Mouse (Mus musculus): ENCODE data around the gene Gjb3. TPM values are rescaled to one million over a fixed set of nuclear protein-coding genes. Genes with fewer than 3 reads are reported as not detected.
A peak's percentile ranks its signal among the peaks of the same experiment; 100 is the strongest.

The Gjb3 gene
- total RNA-seq, 4 experiments from 2014 or later: not detected

- DNase-seq: no peak
Measured at GRCm38 (mm10) chr4:127334870-127335504, 4.3 kb upstream of the Gjb3 start.

- no peak for DNase-seq
Measured at GRCm38 (mm10) chr4:127331171-127331570, 527 bp upstream of the Gjb3 start.

DNA sequence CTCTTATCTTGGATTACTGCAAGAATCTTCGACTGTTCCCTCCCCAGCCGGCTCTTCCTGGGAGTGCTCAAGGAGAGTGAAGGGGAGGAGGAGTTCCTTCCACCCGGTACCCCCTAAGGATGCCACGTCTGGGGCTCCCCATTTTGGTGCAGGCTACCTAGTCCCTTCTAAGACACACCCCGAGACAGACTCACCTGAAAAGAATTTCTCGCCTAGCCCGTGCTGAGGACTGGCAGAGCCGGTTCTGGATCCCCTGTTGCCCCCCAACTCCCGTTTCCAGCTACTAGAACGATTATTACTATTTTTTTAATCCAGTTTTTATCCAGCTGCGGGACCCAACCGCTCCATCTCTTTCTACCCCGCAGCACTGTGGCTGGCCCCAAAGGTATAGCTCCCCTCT is 893 bp downstream of the Gjb3 start:
- no peak for DNase-seq

DNA sequence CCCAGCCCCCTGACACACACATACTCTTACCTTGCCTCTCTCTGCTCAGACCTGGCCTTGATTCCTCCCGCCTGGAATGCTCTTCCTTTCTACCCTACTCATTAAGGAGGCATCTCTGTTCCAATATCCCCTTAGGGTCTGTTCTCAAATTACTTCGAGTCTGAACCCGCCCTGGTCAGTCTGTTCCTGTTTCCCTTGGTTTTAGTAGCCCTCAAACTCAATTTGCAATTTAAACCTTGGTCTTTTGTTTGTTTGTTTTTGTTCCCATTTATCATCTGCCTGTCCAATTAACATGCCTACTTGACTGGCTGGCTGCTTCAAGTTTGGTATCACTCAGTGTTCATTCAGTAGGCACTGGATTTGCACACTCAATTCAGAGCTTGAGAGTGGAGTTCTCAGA is 1.6 kb downstream of the Gjb3 start:
- DNase-seq: no peak

- no peak for DNase-seq
Measured at GRCm38 (mm10) chr4:127328378-127328777, 2.3 kb downstream of the Gjb3 start.

DNA sequence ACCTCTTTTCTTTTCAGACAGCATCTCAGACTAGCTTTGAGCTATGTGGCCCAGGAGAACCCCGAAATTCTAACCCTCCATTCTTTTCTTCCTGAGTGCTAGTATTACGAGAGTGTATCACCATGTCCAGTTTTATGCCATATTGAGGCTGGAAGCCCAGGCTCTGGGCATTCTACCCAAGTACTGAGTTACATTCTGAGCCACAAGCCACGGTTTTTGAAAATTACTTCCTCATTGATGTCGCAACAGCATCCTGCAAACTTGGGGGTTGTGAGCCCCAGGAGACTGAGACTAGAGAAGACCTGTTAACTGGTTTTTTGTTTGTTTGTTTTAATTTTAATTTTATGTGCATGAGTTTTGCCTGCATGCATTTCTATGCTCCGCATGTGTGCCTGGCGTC is 2.9 kb downstream of the Gjb3 start:
- DNase-seq: no peak

DNA sequence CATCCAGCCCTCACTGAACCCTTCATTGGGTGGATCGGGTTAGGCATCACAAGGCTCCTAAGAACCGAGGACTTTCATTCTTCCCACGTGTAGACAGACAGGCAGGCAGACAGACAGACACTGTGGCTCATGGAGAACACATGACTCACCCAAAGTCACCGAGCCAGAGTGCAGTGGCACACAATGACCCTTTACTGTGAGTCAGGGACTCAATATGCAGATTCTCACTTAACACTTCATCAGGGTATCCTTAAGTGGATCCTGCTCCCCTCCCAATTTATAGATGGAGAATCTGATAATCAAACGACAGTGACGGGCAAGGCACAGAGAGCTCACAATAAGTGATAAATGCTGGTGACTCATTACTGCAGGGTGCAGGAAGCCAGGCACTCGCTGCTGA is 3.4 kb downstream of the Gjb3 start:
- DNase-seq: no peak

GRCm38 (mm10) chr4:127325276-127325675 is 5.4 kb downstream of the Gjb3 start:
- no peak for DNase-seq

- no peak for DNase-seq
Measured at GRCm38 (mm10) chr4:127324759-127325158, 5.9 kb downstream of the Gjb3 start.

DNA sequence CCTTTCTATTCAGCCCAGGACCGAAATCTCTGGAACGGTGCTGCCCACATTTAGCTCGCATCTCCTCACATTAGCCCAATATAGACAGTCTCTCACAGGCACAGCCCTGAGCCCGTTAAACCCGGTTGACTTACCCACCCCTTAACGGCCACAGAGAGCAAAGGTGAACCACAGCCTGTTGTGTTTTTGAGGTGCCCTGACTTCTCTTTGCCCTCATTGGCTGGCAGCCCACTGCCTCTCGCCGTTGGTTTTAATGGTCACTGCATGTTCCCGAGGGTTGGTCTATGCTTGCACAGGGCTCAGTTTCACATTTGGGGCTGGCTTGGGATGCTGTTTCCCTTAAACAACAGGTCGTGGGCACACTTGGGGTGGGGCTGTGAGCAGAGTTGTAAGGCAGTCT is 6.3 kb downstream of the Gjb3 start:
- no peak for DNase-seq

- DNase-seq: no peak
Measured at GRCm38 (mm10) chr4:127323651-127324050, 7.0 kb downstream of the Gjb3 start.

DNA sequence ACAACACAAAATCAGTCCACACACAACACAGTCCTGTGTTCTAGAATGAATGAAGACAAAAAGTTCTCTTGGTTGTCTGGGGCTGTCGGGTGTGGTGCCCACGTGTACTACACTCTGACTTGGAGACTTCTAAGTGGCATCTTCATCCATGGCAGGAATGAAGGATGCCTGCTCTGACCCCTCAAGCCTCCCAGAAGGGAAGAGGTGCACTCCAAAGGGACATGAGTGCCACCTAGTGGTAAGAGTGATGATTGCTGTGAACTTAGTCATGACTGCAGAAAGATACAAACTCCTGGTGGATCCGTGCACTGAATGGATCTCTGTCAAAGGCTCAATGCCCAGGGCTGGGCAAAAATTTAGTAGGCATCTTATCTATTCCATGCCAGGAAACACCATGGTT is 11.0 kb downstream of the Gjb3 start:
- DNase-seq: peak; percentile 31

DNA sequence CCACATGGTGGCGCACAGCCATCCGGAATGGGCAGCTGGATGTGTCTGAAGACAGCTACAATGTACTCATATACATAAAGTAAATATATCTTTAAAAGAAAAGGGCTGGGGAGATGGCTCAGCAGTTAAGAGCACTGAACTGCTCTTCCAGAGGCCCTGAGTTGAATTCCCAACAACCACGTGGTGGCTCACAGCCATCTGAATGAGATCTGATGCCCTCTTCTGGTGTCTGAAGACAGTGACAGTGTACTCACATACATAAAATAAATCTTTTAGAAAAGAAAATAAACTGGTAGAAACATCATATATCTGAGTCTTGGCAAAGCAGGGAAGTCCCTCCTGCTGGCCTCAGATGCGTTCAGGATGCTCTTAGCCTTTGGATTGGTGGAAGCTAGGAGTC is 13.5 kb downstream of the Gjb3 start:
- DNase-seq: no peak

DNA sequence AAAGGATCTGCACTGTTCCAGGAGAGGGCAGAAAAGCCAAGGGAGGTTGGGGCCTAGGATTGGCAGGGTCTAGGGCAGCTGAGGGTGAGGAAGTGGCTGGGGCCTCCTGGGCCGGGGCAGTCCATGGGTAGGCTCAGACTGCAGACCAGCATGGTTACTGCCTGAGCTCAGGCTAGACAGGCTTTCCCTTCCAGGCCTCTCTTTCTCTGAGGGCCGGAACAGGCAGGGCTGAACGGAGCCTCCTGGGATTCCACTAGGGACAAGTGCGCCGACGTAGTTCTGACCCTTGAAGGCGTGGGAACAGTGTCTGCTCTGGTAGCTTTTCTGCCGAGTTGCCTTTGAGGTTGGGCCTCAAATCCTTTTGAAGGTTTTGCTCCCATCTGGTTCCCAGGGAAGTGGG is 14.9 kb downstream of the Gjb3 start:
- DNase-seq: no peak

DNA sequence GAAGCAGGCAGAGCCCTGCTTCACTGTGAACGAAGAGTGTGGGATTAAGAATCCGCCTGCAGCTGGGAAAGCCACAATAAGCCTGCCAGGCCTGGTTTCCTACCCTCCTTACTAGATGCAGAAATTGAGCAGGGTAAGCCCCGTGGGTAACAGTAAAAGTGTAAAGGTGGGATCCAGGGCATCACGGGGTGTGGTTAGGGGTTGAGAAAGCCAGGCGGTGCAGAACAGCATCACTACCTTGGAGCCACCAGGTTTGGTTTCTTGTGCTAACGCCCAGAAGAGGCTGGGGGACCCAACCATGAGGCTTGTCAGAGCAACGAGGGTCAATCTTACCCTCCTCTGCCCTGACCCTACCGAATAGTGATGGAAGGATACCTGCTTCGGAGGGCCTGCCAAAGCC is 16.1 kb downstream of the Gjb3 start:
- no peak for DNase-seq

GRCm38 (mm10) chr4:127313861-127314260 is 16.8 kb downstream of the Gjb3 start, which contains the start of gene Gja4:
Gene Gja4, minus strand, starts transcription at chr4:127314039.
- peak; percentile 64 for DNase-seq

DNA sequence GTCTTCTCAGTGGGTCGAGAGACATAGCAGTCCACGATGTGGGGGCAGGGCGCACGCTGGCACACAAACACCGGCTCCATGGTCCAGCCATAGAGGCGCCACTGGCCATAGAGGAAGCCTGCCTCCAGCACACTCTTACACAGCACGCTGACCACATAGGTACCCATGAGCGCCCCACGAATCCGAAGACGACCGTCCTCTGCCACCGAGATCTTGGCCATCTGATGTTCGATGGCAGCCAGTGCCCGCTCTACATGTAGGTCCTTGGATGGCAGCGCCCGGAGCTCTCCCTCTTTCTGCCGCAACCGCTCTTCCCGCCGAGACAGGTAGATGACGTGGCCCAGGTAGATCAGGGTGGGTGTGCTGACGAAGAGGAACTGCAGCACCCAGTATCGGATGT is 18.3 kb downstream of the Gjb3 start:
- DNase-seq: no peak

DNA sequence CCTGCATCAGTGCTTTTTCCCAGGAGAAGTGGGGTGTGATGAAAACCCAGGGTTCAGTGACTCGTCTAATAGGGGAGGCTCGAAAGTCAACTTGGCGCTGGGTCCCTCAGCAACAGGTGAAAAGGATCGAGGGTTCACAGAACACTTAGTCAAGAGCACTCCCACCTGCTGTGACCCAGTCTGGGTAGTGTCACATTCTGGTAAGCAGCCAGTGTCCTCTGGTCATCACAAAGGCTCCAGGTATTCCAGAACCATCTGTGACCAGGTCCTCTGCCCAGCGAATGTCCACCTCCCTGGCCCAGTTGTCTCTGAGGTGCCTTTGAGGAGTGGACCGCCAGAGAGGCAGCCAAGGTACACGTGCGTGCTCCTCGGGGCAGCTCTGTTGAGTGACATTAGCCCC is 19.1 kb downstream of the Gjb3 start:
- no peak for DNase-seq

DNA sequence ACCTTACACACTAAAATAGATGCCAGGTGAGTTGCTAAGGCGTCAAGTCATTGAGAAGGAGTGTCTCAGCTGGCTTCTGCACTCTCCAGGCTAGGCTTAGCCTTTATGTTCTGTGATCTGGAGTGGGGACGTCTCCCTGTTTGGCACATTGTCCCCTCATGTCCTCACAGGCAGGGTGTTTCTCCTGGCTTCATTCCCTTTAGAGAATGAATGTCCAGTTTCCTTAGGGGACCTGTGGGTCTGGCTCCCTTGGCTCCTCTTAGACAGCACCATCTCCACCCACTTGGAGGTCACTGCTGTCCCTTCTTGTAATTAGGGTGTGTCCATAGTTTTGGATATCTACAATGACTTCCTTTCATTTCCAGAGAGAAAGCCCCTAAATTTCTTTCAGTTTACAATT is 23.7 kb downstream of the Gjb3 start:
- DNase-seq: no peak

DNA sequence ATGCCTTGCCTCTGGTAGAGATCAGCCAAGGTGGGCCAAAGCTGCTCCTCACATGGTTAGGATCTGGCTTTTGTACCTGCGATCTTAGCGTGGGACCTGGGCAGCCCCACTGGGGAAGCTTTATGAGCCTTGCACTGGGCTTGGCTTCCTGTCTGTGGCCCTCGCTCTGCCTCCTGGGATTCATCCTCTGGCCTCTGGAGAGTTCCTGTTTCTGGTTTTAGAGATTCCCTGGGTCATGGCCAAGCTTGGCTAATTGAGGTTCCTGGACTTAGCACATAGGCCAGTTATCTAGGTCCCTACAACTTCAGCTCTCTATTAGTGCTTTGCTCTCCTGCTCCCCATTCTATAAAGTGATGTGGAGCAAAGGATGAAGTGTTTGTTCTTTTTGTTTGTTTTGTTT is 26.8 kb downstream of the Gjb3 start:
- DNase-seq: no peak

- DNase-seq: no peak
Measured at GRCm38 (mm10) chr4:127300503-127300902, 30.1 kb downstream of the Gjb3 start.

DNA sequence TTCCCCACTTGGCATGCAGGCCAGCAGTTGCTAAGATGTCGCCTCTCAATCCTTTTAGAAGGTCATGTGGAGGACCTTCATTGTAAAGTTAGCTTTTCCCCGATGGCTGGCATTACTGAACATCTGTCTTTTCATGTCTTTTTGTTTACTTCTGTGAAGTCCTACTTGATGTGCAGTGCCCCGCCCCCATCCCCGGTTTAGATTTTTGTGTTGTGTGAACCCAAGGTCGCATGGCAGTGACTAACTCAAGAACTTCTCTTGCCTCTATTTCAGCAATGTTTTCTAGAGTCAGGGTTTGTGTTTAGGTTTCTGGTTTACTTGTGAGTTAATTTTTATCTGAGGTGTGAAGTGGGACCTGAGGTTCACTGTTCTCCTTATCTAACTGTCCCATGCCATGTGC is 38.0 kb downstream of the Gjb3 start:
- DNase-seq: no peak

GRCm38 (mm10) chr4:127289039-127289548 is 41.5 kb downstream of the Gjb3 start:
- no peak for DNase-seq

DNA sequence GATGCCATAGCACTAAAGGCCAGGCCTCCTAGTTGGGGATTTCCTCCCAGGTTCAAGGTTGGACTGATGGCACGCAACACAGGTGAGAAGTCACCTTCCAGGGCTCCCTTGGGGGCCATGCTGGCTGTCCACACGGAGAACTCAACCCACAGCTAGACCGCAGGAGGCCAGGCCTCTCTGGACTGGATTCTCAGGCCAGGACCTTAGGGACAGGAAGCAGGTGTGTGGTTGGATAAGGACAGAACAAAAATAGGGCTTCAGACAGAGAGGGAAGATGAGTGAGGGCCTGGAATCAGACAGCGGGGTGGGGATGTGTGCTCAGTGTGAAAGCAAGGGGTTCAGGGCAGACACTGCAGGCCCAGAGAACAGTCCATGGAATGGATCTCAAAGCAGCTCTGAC is 43.7 kb downstream of the Gjb3 start:
- DNase-seq: no peak

- no peak for DNase-seq
Measured at GRCm38 (mm10) chr4:127279241-127279640, 51.4 kb downstream of the Gjb3 start.
